Mouse (Mus musculus): ENCODE results near the gene Actr5. TPM values are rescaled to one million over a fixed set of nuclear protein-coding genes. Genes with fewer than 3 reads are reported as not detected.
A peak's percentile ranks its signal among the peaks of the same experiment; 100 is the strongest.

Actr5 gene
- polyA plus RNA-seq (2012; ENCODE audit: insufficient read depth, insufficient read length, low replicate concordance, missing spikeins) = not detected in 2 replicates

DNA sequence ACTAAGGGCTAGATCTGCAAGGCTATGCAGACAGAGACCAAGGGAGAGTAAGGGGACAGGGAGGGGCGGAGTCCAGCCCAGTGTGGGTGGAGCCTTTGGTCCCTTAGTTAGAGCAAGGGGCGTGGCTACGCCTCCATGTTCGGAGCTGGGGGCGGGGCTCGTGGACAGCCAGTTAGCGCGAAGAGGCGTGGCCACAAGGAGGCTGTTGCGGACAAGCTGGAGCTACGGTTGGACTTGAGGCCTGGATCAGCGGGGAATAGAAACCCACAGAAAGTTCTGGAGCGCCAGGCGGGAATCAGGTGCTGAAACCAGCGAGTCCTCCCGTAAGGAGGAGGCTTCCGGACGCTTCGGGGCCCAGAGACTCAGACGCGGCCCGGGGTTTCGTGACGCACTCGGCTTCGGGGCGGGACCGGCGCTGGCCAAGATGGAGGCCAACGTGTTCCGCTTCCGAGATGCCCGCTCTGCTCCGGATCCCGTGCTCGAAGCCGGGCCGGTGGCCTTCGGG, at the start of gene Actr5:
Gene Actr5, plus strand, starts transcription at position 171 of the 505 bp plus-strand sequence.
- Histone ChIP-seq H3K27ac (ENCODE audit: insufficient read depth, low read depth, low read length) (peak within 1 kb of the TSS; percentile 91), H3K4me1 (ENCODE audit: control insufficient read depth, insufficient read depth, low read length) (peaks cover 4% of the 10 kb centered on the region), H3K4me3 (ENCODE audit: insufficient read depth, low read depth, low read length) (peak within 1 kb of the TSS; percentile 87)
- under 1% methylated on average over 39 of the region's 39 CpGs for WGBS
- TF ChIP-seq CTCF (IDR thresholded peaks at IDR 0.05; ENCODE audit: insufficient read depth, low read depth, low read length) (no peak), POLR2A (IDR thresholded peaks at IDR 0.05; ENCODE audit: insufficient read depth, low read depth, low read length) (peak; percentile 71)

DNA sequence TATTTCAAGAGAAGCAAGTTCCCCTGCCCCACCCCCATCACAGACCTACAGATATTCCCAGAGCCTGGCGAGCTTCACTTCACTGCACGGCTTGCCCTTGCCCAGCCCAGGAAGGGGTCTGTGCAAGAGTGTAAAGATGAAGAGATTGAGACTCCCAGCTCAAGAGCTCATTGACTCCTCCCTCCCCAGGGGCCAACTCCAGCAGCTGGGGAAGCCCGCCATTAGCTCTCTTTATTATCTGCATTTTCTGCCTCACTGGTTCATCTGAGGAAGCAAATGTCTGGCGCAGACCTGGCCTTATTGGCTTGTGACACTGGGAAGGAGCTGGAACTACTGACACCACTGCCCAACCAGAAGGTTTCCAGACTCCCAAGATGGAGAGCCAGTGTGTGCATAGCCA, 44.7 kb upstream of the Actr5 start:
- no peak overlapping the region for H3K27ac ChIP-seq (ENCODE audit: insufficient read depth, low read depth, low read length)
- WGBS = 41% methylated on average over 4 of the region's 4 CpGs
- H3K4me3 ChIP-seq (ENCODE audit: insufficient read depth, low read depth, low read length) = no peak overlapping the region
- TF ChIP-seq CTCF (IDR thresholded peaks at IDR 0.05; ENCODE audit: insufficient read depth, low read depth, low read length) (no peak), POLR2A (IDR thresholded peaks at IDR 0.05; ENCODE audit: insufficient read depth, low read depth, low read length) (no peak)
- H3K4me1 ChIP-seq (ENCODE audit: control insufficient read depth, insufficient read depth, low read length) = no peaks in the 10 kb centered on the region

DNA sequence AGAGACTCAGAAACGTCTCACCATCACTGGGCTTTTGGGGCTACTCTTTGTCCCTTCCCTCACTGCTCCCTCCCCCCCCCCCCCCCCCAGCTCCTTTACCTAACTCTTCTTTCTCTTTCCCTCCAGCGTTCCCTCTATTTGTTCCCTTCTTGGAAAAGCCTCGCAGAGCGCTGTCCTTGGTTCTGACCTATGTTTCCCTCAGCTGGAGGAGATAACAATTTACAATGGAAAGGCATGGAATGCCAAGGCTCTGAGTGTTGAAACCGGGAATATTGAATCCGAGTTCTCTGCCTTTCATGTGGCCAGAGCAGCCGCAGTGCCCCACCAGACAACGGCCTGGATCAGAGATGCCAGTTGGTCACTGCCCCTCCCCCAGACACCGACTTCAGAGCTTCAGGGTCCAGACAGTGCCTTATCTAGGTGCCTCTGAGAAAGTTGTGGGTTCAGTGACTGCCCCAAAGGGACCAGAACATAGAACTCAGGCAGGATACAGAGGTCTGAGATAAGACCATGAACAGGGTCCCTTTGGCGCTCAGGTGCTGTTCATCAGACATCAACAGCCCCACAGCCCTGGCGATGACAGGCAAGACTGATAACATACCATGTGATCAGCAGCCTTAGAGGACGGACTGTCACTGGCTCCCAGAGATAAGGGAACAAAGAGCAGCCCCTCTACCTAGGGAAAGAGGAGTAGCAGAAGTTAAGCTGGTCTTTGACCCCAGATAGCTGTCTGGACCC, 39.9 kb upstream of the Actr5 start:
- TF ChIP-seq POLR2A (IDR thresholded peaks at IDR 0.05; ENCODE audit: insufficient read depth, low read depth, low read length) = no peak
- no peak for TF ChIP-seq CTCF (IDR thresholded peaks at IDR 0.05; ENCODE audit: insufficient read depth, low read depth, low read length)
- no peak overlapping the region for H3K4me3 ChIP-seq (ENCODE audit: insufficient read depth, low read depth, low read length)
- no peak overlapping the region for H3K27ac ChIP-seq (ENCODE audit: insufficient read depth, low read depth, low read length)
- no peaks in the 10 kb centered on the region for H3K4me1 ChIP-seq (ENCODE audit: control insufficient read depth, insufficient read depth, low read length)
- 42% methylated on average over 12 of the region's 12 CpGs for WGBS

DNA sequence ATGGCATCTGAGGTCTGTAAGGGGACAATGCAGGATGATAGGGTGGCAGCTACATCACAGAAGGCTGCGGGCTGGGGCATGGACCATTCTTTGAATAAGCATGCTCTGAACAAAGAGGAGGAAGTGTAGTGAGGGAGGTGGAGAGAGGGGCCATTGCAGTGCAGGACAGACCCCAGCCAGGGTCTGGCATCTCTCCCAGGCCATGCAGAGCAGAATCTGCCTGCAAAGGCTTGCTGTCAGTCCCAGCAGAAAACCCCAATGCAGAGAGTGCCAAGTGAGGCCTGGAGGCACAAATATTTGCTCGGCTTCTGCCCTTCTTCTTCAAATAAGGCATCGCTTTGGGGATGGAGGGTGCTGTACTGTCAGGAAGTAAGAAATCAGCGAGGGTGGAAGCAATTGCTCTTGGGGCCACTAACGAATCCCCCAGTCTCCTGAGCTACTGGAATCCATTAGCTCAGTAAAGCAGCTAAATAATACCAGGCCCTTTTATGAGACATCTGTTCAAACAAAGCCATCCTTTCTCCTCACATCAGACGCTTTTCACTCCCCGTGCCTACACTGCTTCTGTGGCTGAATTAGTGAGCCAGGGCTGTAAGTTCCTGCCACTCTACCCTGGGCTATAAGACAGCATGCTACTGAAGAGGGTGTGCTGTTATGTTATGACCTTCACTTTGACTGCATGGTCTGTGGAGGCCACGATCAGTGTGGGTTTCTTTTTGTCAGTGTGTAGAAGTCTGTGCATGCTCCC, 36.0 kb upstream of the Actr5 start:
- H3K4me1 ChIP-seq (ENCODE audit: control insufficient read depth, insufficient read depth, low read length) = peaks cover 8% of the 10 kb centered on the region
- TF ChIP-seq POLR2A (IDR thresholded peaks at IDR 0.05; ENCODE audit: insufficient read depth, low read depth, low read length) (no peak), CTCF (IDR thresholded peaks at IDR 0.05; ENCODE audit: insufficient read depth, low read depth, low read length) (no peak)
- 40% methylated on average over 8 of the region's 8 CpGs for WGBS
- H3K4me3 ChIP-seq (ENCODE audit: insufficient read depth, low read depth, low read length) = no peak overlapping the region
- H3K27ac ChIP-seq (ENCODE audit: insufficient read depth, low read depth, low read length) = no peak overlapping the region

DNA sequence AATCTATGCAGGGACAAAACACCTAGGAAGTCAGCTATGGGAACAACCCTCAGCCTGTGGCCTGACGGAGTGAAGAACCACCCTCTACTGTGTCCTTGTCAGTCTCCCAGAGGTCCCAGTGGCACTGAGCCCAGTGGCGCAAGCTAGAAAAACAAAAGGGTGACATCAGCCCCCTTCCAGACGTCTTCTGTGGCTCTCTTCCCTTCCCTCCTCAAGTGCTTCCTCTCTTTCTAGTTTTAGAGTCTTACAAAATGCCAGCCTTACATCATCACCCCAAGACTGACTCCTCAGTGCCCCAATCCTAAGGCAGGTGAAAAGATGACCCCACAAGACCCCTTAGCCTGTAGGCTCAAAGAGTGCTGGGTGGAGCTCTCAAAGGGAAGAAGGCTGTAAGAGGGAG, 34.2 kb upstream of the Actr5 start:
- Histone ChIP-seq H3K27ac (ENCODE audit: insufficient read depth, low read depth, low read length) (no peak overlapping the region), H3K4me3 (ENCODE audit: insufficient read depth, low read depth, low read length) (no peak overlapping the region), H3K4me1 (ENCODE audit: control insufficient read depth, insufficient read depth, low read length) (peaks cover 15% of the 10 kb centered on the region)
- WGBS = 46% methylated on average over 3 of the region's 3 CpGs
- TF ChIP-seq CTCF (IDR thresholded peaks at IDR 0.05; ENCODE audit: insufficient read depth, low read depth, low read length) = no peak
- TF ChIP-seq POLR2A (IDR thresholded peaks at IDR 0.05; ENCODE audit: insufficient read depth, low read depth, low read length) = no peak

DNA sequence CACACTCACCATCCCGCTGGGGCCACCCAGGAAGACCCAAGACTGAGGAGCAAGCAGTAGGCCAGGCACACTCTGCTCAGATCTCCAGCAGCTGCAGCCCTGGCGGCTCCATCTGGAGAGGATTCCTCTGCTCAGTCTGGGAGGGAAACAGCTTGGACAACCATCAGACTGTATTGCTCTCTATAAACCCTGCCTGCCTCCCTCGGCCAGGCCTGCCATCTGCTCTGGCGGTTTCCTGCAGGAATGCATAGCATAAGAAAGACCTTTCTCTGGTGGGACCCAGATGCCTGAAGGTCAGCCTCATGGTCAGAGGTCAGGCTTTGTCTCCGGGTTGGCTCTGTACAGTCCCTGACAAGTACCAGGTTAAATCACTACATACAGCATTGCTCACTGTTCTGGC, 33.4 kb upstream of the Actr5 start:
- Histone ChIP-seq H3K4me1 (ENCODE audit: control insufficient read depth, insufficient read depth, low read length) (peaks cover 17% of the 10 kb centered on the region), H3K27ac (ENCODE audit: insufficient read depth, low read depth, low read length) (no peak overlapping the region), H3K4me3 (ENCODE audit: insufficient read depth, low read depth, low read length) (no peak overlapping the region)
- TF ChIP-seq POLR2A (IDR thresholded peaks at IDR 0.05; ENCODE audit: insufficient read depth, low read depth, low read length) (no peak), CTCF (IDR thresholded peaks at IDR 0.05; ENCODE audit: insufficient read depth, low read depth, low read length) (no peak)
- WGBS = 43% methylated on average over 5 of the region's 5 CpGs

DNA sequence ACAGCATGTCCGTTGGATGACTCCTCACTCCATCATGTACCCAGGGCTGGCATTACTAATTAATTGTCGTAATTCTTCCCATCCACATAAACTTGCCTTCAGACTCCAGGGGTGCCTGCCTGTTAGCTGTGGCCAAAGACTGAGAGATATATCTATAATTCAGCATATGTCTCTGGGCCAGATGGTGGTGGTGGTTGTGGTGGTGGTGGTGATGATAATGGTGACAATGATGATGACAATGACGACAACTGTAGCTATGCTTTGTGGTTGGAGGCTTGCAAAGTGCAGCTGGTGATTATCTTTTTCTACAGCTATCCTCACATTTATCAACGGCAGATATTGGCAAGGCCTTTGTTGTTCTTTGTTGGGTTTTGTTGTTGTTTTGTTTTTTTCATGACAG, 31.3 kb upstream of the Actr5 start:
- H3K4me1 ChIP-seq (ENCODE audit: control insufficient read depth, insufficient read depth, low read length) = peaks cover 17% of the 10 kb centered on the region
- TF ChIP-seq CTCF (IDR thresholded peaks at IDR 0.05; ENCODE audit: insufficient read depth, low read depth, low read length) (no peak), POLR2A (IDR thresholded peaks at IDR 0.05; ENCODE audit: insufficient read depth, low read depth, low read length) (no peak)
- H3K27ac ChIP-seq (ENCODE audit: insufficient read depth, low read depth, low read length) = no peak overlapping the region
- H3K4me3 ChIP-seq (ENCODE audit: insufficient read depth, low read depth, low read length) = no peak overlapping the region
- WGBS = 75% methylated on average over 4 of the region's 4 CpGs

DNA sequence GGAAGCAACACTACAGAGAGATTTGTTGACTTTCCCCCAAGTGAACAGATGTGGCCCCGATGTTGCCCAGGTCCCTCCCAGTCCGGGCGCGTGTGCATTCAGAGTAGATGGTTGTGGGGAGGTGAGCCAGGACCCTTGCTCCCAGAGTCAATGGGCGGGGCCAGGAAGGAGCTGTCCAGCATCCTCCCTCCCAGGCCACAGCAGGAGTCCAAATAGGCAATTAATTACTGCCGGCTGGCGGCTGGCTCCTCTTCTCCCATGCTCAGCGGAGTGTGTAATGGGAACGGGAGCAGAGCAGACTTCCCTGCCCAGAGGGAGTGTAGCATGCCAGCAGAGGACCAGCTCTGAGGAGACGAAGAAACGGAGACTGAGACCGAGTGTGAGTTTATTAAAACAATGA, 29.6 kb upstream of the Actr5 start:
- Histone ChIP-seq H3K4me1 (ENCODE audit: control insufficient read depth, insufficient read depth, low read length) (peaks cover 24% of the 10 kb centered on the region), H3K4me3 (ENCODE audit: insufficient read depth, low read depth, low read length) (no peak overlapping the region), H3K27ac (ENCODE audit: insufficient read depth, low read depth, low read length) (no peak overlapping the region)
- WGBS = 9% methylated on average over 12 of the region's 12 CpGs
- TF ChIP-seq CTCF (IDR thresholded peaks at IDR 0.05; ENCODE audit: insufficient read depth, low read depth, low read length) = no peak
- no peak for TF ChIP-seq POLR2A (IDR thresholded peaks at IDR 0.05; ENCODE audit: insufficient read depth, low read depth, low read length)

DNA sequence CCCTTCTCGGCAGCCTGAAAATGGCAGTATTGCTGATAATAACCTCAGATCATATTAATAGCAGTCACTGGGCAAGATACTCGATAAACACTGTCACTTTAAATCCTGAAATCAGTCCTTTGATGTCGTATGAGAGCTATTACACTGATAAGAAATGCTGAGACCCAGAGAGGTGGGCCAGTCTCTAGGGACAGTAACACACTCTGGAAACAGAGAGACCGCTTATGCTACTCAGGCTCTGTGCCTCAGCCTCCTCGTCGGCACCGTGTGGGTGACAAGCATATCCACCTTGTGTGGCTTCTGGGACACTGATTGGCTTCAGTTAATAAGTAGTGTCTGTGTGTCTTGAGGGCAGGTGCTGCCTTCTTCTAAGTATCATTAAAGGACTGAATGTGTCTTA, 29.1 kb upstream of the Actr5 start:
- TF ChIP-seq CTCF (IDR thresholded peaks at IDR 0.05; ENCODE audit: insufficient read depth, low read depth, low read length) = no peak
- no peak for TF ChIP-seq POLR2A (IDR thresholded peaks at IDR 0.05; ENCODE audit: insufficient read depth, low read depth, low read length)
- peaks cover 24% of the 10 kb centered on the region for H3K4me1 ChIP-seq (ENCODE audit: control insufficient read depth, insufficient read depth, low read length)
- H3K27ac ChIP-seq (ENCODE audit: insufficient read depth, low read depth, low read length) = no peak overlapping the region
- H3K4me3 ChIP-seq (ENCODE audit: insufficient read depth, low read depth, low read length) = no peak overlapping the region
- whole genome bisulfite sequencing = 20% methylated on average over 7 of the region's 7 CpGs

Data from olfactory bulb, adult 2 months (tissue).